Mouse (Mus musculus): ENCODE data around the gene Itgav.

Gene Itgav

DNA sequence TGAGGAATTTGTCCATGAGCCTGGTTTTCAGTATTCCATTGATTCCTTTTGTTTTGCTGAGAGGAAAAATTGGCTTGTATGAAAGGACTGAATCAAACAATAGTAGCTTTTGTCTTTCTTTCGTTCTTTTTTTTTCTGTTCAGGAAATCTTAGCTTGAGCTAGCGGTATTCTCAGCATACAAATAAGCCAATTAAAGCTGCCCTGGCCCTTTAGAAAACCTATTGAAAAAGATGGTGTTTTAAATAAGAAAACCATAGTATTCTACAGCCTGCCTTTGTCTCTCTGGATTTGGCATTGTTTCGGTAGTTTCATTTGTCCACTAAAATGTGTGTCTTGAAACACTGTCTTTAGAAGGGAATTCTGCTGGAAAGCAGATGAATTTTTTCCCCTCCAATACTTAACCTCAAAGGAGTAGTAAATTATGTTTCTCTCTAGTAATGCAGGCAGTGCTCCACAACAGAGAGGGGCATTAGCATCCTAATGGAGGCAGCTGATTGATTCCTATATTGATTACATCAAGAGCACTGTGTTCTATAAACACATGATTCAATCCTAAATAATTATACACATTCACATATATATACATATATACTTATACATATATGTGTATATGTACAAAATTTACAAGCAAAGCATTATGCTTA is 104.8 kb downstream of the Itgav start:
- no peak for DNase-seq

DNA sequence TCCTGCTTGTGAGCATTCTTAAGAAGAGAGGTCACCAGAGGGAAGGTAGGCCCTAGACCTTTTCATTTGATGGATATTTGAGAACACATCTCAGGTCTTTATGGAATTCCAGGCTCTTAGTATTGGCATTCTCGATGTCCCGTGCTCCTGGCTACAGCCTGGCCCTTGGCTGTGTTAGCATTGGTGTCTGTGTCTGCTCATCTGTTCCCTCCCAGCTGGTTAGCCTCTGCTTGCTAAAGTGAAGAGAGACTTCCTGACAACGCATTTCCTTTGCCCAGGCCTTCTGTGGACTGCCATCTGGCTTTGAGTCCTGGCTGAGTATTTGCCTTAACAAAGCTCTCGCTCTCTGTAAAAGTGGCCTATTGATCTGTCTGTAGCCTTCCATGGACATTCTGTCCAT is 108.7 kb downstream of the Itgav start:
- DNase-seq = no peak

DNA sequence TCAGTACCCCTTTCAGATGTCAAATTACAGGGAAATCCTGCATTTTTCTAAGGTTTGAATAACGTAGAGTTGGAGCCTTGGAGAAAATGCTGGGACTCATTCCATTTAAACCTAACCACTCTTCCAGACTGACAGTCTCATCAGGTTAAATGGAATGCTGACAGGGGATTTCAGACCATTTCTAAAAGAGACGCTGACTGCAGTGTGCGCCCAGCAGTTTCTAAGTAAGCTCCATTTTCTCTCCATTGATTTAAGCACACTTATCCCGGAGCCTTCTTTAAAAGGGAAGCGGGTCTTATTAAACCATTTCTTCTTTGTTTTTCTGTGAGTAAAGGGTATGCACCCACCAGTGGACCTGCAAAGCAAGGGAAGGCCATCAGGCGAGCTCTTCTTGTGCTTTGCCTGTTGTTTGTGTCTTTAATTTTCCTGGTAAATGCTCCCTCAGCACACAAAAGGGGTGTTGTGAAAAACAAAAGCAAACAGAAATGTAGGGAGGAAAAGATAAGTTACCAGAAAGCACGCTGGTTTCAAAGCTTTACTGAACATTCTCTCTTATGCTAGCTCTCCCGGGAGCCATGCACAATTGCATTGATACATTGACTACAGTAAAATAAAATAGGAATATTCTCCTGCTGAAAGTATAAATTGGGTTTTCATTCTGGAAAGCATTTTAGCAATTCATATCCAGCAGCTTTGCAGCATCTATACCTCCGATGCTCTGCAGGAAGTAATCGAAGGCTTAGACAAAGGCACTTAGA is 111.3 kb downstream of the Itgav start:
- DNase-seq = no peak

DNA sequence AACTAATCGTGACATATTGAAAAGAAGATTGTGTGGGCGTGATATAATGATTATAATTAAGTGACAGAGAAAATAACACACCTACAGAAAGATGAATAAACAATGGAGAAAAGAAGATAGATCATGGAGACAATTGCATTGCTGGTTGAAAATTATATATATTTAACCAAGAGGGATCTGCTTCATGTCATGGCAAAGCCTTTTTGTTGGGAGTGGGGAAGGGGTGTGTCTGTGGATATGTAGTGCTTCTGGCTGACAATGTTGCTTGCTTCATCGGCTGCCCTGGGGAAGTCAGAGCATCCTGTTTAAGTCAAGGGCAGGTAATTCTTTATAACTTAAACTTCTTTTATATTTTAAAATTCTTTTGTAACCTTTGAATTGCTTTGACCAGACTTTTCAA is 124.3 kb downstream of the Itgav start:
- DNase-seq = no peak

DNA sequence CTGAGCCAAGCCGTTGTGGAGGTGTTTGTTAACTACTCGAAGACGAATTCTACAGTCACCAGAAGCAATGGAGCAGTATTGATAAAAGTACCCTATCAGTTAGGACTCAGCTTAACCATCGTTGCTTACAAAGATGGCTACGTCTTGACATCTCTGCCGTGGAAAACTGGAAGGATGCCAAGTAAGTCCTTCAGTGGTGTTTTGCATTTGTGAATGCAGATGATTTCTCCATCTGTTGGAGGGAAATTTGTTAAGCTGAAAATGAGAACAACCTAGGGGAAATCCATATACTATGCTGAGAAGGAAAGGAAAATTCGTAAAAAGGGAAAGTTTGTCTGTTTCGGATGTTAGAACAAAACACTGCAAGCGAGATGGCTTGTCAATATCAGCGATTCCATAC is 129.2 kb downstream of the Itgav start:
- DNase-seq = no peak

DNA sequence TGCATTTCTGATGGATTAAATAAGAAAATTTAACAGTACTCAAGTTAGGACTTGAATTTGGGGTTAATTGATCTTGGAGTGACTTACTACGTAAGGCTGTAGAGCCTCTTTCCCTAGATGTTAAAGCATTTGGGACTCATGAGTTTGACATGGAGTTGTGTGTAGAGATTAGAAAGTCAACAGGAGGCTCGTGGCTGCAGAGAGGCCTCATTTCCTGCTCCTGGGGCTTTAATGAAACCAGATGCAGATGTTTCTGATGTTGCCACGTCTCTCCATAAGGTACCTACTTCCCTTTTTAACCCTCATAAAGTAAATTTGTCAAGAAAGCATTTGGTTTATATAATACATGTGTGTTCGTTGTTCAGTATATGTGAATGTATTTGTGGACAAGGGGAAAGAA is 132.0 kb downstream of the Itgav start:
- DNase-seq = no peak
